Mouse (Mus musculus) small intestine, adult 2 months (tissue): ENCODE results near the gene Pcx. TPM values are rescaled to one million over a fixed set of nuclear protein-coding genes. Genes with fewer than 3 reads are reported as not detected.

Experiments
- H3K27ac ChIP-seq: fragments of 200-500 bp; 2 replicates; pipeline ENCODE4 v1.5.1; 2012; ENCODE audit warnings: low read depth, low read length, control low read depth, inconsistent platforms; ENCODE audit not compliant: insufficient read depth
- H3K27me3 ChIP-seq: fragments of 200-500 bp; 2 replicates; pipeline ENCODE4 v1.6.1; 2012; ENCODE audit warnings: mild to moderate bottlenecking, moderate library complexity, low read length, inconsistent platforms; ENCODE audit not compliant: control insufficient read depth, insufficient read depth
- H3K36me3 ChIP-seq: fragments of 200-500 bp; 2 replicates; pipeline ENCODE4 v1.6.1; 2012; ENCODE audit warnings: mild to moderate bottlenecking, low read length, control low read depth, inconsistent platforms; ENCODE audit not compliant: control insufficient read depth, insufficient read depth
- H3K4me1 ChIP-seq: fragments of 200-500 bp; 2 replicates; pipeline ENCODE4 v1.6.1; 2012; ENCODE audit warnings: low read length, inconsistent platforms, mixed read lengths; ENCODE audit not compliant: control insufficient read depth, insufficient read depth, insufficient read length
- H3K4me3 ChIP-seq: fragments of 200-500 bp; 2 replicates; pipeline ENCODE4 v1.5.1; 2012; ENCODE audit warnings: low read depth, mild to moderate bottlenecking, control low read depth, inconsistent platforms, low read length, moderate library complexity
- CTCF ChIP-seq: fragments of 200-500 bp; IDR thresholded peaks from 2 replicates; pipeline ENCODE4 v1.5.1; 2012; ENCODE audit warnings: low read depth, mild to moderate bottlenecking, control low read depth, inconsistent platforms, low read length, moderate library complexity, mixed read lengths; ENCODE audit not compliant: insufficient replicate concordance, insufficient read length; ENCODE audit errors: extremely low read depth
- POLR2A ChIP-seq: fragments of 200-500 bp; IDR thresholded peaks from 2 replicates; pipeline ENCODE4 v1.6.1; 2012; ENCODE audit warnings: low read depth, mild to moderate bottlenecking, control low read depth, inconsistent platforms, low read length, moderate library complexity
- WGBS: fragments of 180-500 bp; shearing (Covaris S2); methylation state at CpG from one replicate; pipeline ENCODE4 v1.1.7; 2018; 5-methylcytosine and 5-hydroxymethylcytosine counted together
- polyA plus RNA-seq: library from polyadenylated mRNA; depleted of rRNA; stranded (reverse); fragments of >200 nt; gene quantifications from 2 replicates; pipeline ENCODE4 v1.2.3, GENCODE M21; 2012

Gene Pcx
- polyA plus RNA-seq, 1 experiment, result 31.3 TPM

- no peak overlapping the region for H3K27ac ChIP-seq
- H3K4me3 ChIP-seq, result no peak overlapping the region
- no peak for TF ChIP-seq CTCF
- no peak for TF ChIP-seq POLR2A
- peaks cover 3% of the 10 kb centered on the region; the same call in 1 of the 2 replicates for H3K4me1 ChIP-seq
- H3K27me3 ChIP-seq, result peaks cover 2% of the 10 kb centered on the region; the same call in 1 of the 2 replicates
- no peaks in the 10 kb centered on the region for H3K36me3 ChIP-seq
- 72% methylated on average over 2 of the region's 2 CpGs for WGBS
These were observed 5.5 kb downstream of the Pcx start for GRCm38 (mm10) chr19:4515746-4516145.

GRCm38 (mm10) chr19:4516288-4516687, 6.0 kb downstream of the Pcx start:
- no peak overlapping the region for H3K27ac ChIP-seq
- H3K36me3 ChIP-seq, result no peaks in the 10 kb centered on the region
- TF ChIP-seq POLR2A, result no peak
- no peak for TF ChIP-seq CTCF
- H3K4me1 ChIP-seq, result peaks cover 3% of the 10 kb centered on the region; the same call in 1 of the 2 replicates
- no peaks in the 10 kb centered on the region for H3K27me3 ChIP-seq
- no peak overlapping the region for H3K4me3 ChIP-seq
- 72% methylated on average over 2 of the region's 2 CpGs for WGBS

GRCm38 (mm10) chr19:4517483-4517882, 7.2 kb downstream of the Pcx start:
- H3K4me1 ChIP-seq, result peaks cover 3% of the 10 kb centered on the region; the same call in 1 of the 2 replicates
- WGBS, result 70% methylated on average over 1 of the region's 1 CpGs
- H3K4me3 ChIP-seq, result no peak overlapping the region
- H3K27ac ChIP-seq, result no peak overlapping the region
- no peaks in the 10 kb centered on the region for H3K27me3 ChIP-seq
- no peaks in the 10 kb centered on the region for H3K36me3 ChIP-seq
- TF ChIP-seq CTCF (no peak), POLR2A (no peak)

GRCm38 (mm10) chr19:4521426-4522050, 11.3 kb downstream of the Pcx start:
- 90% methylated on average over 3 of the region's 3 CpGs for WGBS
- no peaks in the 10 kb centered on the region for H3K36me3 ChIP-seq
- H3K27ac ChIP-seq, result no peak overlapping the region
- TF ChIP-seq POLR2A (no peak), CTCF (no peak)
- H3K4me1 ChIP-seq, result no peaks in the 10 kb centered on the region
- no peak overlapping the region for H3K4me3 ChIP-seq
- no peaks in the 10 kb centered on the region for H3K27me3 ChIP-seq

- no peak overlapping the region for H3K4me3 ChIP-seq
- no peaks in the 10 kb centered on the region for H3K36me3 ChIP-seq
- no peak overlapping the region for H3K27ac ChIP-seq
- H3K4me1 ChIP-seq, result no peaks in the 10 kb centered on the region
- 67% methylated on average over 2 of the region's 2 CpGs for WGBS
- TF ChIP-seq POLR2A, result no peak
- H3K27me3 ChIP-seq, result no peaks in the 10 kb centered on the region
These were observed 24.4 kb downstream of the Pcx start for GRCm38 (mm10) chr19:4534646-4535045.

- no peaks in the 10 kb centered on the region for H3K36me3 ChIP-seq
- no peak for TF ChIP-seq POLR2A
- no peak for TF ChIP-seq CTCF
- H3K27ac ChIP-seq, result no peak overlapping the region
- no peak overlapping the region for H3K4me3 ChIP-seq
- no peaks in the 10 kb centered on the region for H3K27me3 ChIP-seq
- no peaks in the 10 kb centered on the region for H3K4me1 ChIP-seq
These were observed 25.6 kb downstream of the Pcx start for GRCm38 (mm10) chr19:4535922-4536321.

GRCm38 (mm10) chr19:4536606-4537005, 26.3 kb downstream of the Pcx start:
- Histone ChIP-seq H3K27me3 (no peaks in the 10 kb centered on the region), H3K27ac (no peak overlapping the region), H3K4me1 (no peaks in the 10 kb centered on the region), H3K4me3 (no peak overlapping the region), H3K36me3 (no peaks in the 10 kb centered on the region)
- 64% methylated on average over 3 of the region's 3 CpGs for WGBS
- TF ChIP-seq CTCF, result no peak
- no peak for TF ChIP-seq POLR2A
